Comparison of ENCODE assay signal across 8 mouse cellular contexts in the genomic region with DNA sequence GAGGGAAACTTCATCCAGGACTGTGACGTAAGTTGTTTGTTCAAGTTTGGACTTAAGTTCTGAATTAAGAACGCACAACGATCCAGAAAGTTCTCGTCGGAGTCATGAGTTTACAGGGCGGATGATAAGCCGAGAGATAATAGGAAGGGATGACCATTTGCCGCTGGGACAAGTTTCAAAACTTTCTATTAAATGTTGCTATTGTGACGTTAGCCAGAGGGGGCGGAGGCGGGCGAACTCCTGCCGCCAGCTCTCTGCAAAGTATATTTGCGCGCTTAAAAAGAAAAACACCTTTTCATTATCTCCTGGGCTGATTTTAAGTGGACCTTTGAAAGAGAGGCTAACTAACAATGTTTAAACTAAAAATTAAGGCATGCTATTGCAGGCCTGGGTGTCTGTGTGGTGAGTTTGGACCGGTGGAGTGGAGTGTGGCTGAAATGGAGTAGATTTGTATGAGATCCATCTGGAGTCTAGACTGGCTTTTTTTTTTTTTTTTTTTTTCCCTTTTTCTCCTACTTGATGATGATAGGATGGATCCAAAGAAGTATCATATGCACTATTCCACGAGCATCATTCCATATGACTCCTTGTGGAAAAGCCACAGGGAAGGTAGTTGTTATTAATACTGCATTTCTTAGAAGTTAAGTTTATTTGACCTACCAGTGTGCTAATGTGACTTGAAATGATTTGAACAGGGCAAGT. TPM values are rescaled to one million over a fixed set of nuclear protein-coding genes. Genes with fewer than 3 reads are reported as not detected.
A peak's percentile ranks its signal among the peaks of the same experiment; 100 is the strongest.
DNase-seq lines count a peak whose midpoint lies in the region; ATAC-seq and TF ChIP-seq lines count a peak whose summit lies in the region.

No protein-coding gene starts in this region.

- H3K4me2 ChIP-seq in heart, embryonic 11.5 days, result peak overlapping the region; percentile 69
- H3K4me2 ChIP-seq in lung, embryonic 15.5 days, result peak overlapping the region; percentile 66
- H3K4me2 ChIP-seq in neural tube, embryonic 14.5 days (ENCODE audit: low read depth, low read length), result peak overlapping the region; percentile 75

- no peaks in the 10 kb centered on the region for H3K27me3 ChIP-seq in C2C12 (ENCODE audit: control insufficient read depth, insufficient read depth, insufficient read length)
- no peaks in the 10 kb centered on the region for H3K27me3 ChIP-seq in MEL (ENCODE audit: control insufficient read depth in 1 of 2, insufficient read depth in 2 of 2, low read length in 2 of 2)
- no peaks in the 10 kb centered on the region for H3K27me3 ChIP-seq in heart, embryonic 11.5 days (ENCODE audit: control insufficient read depth, insufficient read depth, low read length)
- H3K27me3 ChIP-seq in lung, embryonic 15.5 days, result no peaks in the 10 kb centered on the region
- H3K27me3 ChIP-seq in neural tube, embryonic 14.5 days (ENCODE audit: control insufficient read depth, insufficient read depth, low read length), result no peaks in the 10 kb centered on the region

- 5% methylated on average over 17 of the region's 17 CpGs for WGBS in heart, embryonic 11.5 days (ENCODE audit: insufficient replicate concordance)
- 1% methylated on average over 17 of the region's 17 CpGs for WGBS in lung, embryonic 15.5 days
- WGBS in neural tube, embryonic 14.5 days, result 3% methylated on average over 17 of the region's 17 CpGs

- no peak; a peak in 1 of 4 replicates for TF ChIP-seq EP300 in MEL (IDR thresholded peaks at IDR 0.05; ENCODE audit: low read depth in 1 of 2, low read length in 2 of 2)

- peaks cover 51% of the 10 kb centered on the region for H3K79me2 ChIP-seq in C2C12 (ENCODE audit: control insufficient read depth, insufficient read depth)
- peaks cover 7% of the 10 kb centered on the region for H3K79me2 ChIP-seq in MEL (ENCODE audit: control insufficient read depth, insufficient read depth, low read length, poor library complexity)

- 0 out of 2 replicates have a peak, but pooled peaks have one; percentile 37 for ATAC-seq in heart, embryonic 11.5 days (replicated peaks; ENCODE audit: insufficient number of reproducible peaks, low FRiP score, low TSS enrichment)
- ATAC-seq in lung, embryonic 15.5 days (ENCODE audit: borderline replicate concordance, extremely low read depth, low FRiP score, low TSS enrichment), result 0 out of 2 replicates have a peak, but pooled peaks have one; percentile 32
- ATAC-seq in neural tube, embryonic 14.5 days (ENCODE audit: low read depth), result peak; percentile 10; the same call in 1 of the 2 replicates

- peak overlapping the region; percentile 67 for H3K9ac ChIP-seq in MEL (ENCODE audit: control insufficient read depth, low read depth, low read length, poor library complexity, severe bottlenecking)
- peak overlapping the region; percentile 83 for H3K9ac ChIP-seq in heart, embryonic 11.5 days (ENCODE audit: low read depth, low read length)
- peak overlapping the region; percentile 85 for H3K9ac ChIP-seq in lung, embryonic 15.5 days
- peak overlapping the region; percentile 68; the same call in 1 of the 2 replicates for H3K9ac ChIP-seq in neural tube, embryonic 14.5 days (replicated peaks; ENCODE audit: low read depth, low read length)

- no peaks in the 10 kb centered on the region for H3K36me3 ChIP-seq in C2C12 (ENCODE audit: control insufficient read depth, insufficient read depth)
- peaks cover 0 to 17% of the 10 kb centered on the region in 2 experiments; a peak in 2 of 4 replicates for H3K36me3 ChIP-seq in MEL (ENCODE audit: control insufficient read depth in 1 of 2, insufficient read depth in 2 of 2, low read length in 2 of 2)
- H3K36me3 ChIP-seq in heart, embryonic 11.5 days (ENCODE audit: control insufficient read depth, insufficient read depth, low read length), result no peaks in the 10 kb centered on the region
- H3K36me3 ChIP-seq in lung, embryonic 15.5 days, result no peaks in the 10 kb centered on the region
- H3K36me3 ChIP-seq in neural tube, embryonic 14.5 days (ENCODE audit: control insufficient read depth, insufficient read depth, low read length), result no peaks in the 10 kb centered on the region

- no peak for TF ChIP-seq POLR2A in MEL (IDR thresholded peaks at IDR 0.05; ENCODE audit: control insufficient read depth in 1 of 2, insufficient read depth in 1 of 2, low read depth in 1 of 2, low read length in 2 of 2, poor library complexity in 1 of 2)

- H3K4me1 ChIP-seq in MEL (ENCODE audit: control insufficient read depth in 1 of 2, insufficient read depth in 2 of 2, low read length in 2 of 2), result peaks cover 5 to 8% of the 10 kb centered on the region in 2 experiments
- H3K4me1 ChIP-seq in heart, embryonic 11.5 days (ENCODE audit: control insufficient read depth, insufficient read depth, low read length), result 0 out of 2 replicates have a peak, but pooled peaks cover 2% of the 10 kb centered on the region
- H3K4me1 ChIP-seq in lung, embryonic 15.5 days, result peaks cover 9% of the 10 kb centered on the region; the same call in 1 of the 2 replicates
- no peaks in the 10 kb centered on the region for H3K4me1 ChIP-seq in neural tube, embryonic 14.5 days (ENCODE audit: control insufficient read depth, insufficient read depth, low read length)

- H3K4me3 ChIP-seq in C2C12 (ENCODE audit: insufficient read depth, poor library complexity, severe bottlenecking) (peak overlapping the region; percentile 78), MEL (ENCODE audit: control insufficient read depth in 1 of 2, insufficient read depth in 1 of 2, low read depth in 2 of 2, low read length in 2 of 2) (peak overlapping the region; percentile 59 to 80)
- H3K4me3 ChIP-seq in heart, embryonic 11.5 days (ENCODE audit: low read depth, low read length), result peak overlapping the region; percentile 67
- peak overlapping the region; percentile 95 for H3K4me3 ChIP-seq in lung, embryonic 15.5 days
- H3K4me3 ChIP-seq in neural tube, embryonic 14.5 days (ENCODE audit: low read depth, low read length), result peak overlapping the region; percentile 72

- peak overlapping the region; percentile 61 for H3ac ChIP-seq in C2C12 (ENCODE audit: control insufficient read depth, insufficient read length, low read depth)

- no peak for TF ChIP-seq RAD21 in MEL (IDR thresholded peaks at IDR 0.05; ENCODE audit: low read depth, low read length)

- peak overlapping the region; percentile 61 for H3K27ac ChIP-seq in MEL (ENCODE audit: control insufficient read depth, low read depth, low read length)
- peak overlapping the region; percentile 36 for H3K27ac ChIP-seq in heart, embryonic 11.5 days (ENCODE audit: low read depth, low read length)
- H3K27ac ChIP-seq in lung, embryonic 15.5 days, result peak overlapping the region; percentile 92
- 0 out of 2 replicates have a peak overlapping the region, but pooled peaks have one; percentile 7 for H3K27ac ChIP-seq in neural tube, embryonic 14.5 days (ENCODE audit: low read depth, low read length)

- no peak for TF ChIP-seq CTCF in C2C12 (IDR thresholded peaks at IDR 0.05; ENCODE audit: control insufficient read depth, insufficient read depth, insufficient read length)
- TF ChIP-seq CTCF in MEL (IDR thresholded peaks at IDR 0.05 in 2 of 3, conservative IDR thresholded peaks at IDR 0.05 in 1 of 3; ENCODE audit: control insufficient read depth in 1 of 3, insufficient read depth in 1 of 3, low read depth in 2 of 3, low read length in 3 of 3, poor library complexity in 1 of 3, severe bottlenecking in 1 of 3), result peak in 2 of 3 experiments; percentile 9 to 27; a peak in 3 of 6 replicates

- no peaks in the 10 kb centered on the region for H3K9me3 ChIP-seq in MEL (replicated peaks; ENCODE audit: insufficient read depth, low read length)
- H3K9me3 ChIP-seq in heart, embryonic 11.5 days (replicated peaks; ENCODE audit: control insufficient read depth, low read length), result no peaks in the 10 kb centered on the region
- no peaks in the 10 kb centered on the region for H3K9me3 ChIP-seq in lung, embryonic 15.5 days
- no peaks in the 10 kb centered on the region for H3K9me3 ChIP-seq in neural tube, embryonic 14.5 days (ENCODE audit: control insufficient read depth, low read length)

- DNase-seq in MEL (ENCODE audit: low read depth, low spot score), result peak; percentile 78
- peak; percentile 66 for DNase-seq in embryo, embryonic 9.5 days (ENCODE audit: extremely low spot score)
- DNase-seq in kidney, adult 8-10 months, result peak; percentile 22 to 54
- DNase-seq in yolk sac, embryonic 10.5 days (ENCODE audit: low spot score), result peak; percentile 62

- H3K79me3 ChIP-seq in C2C12 (ENCODE audit: low read depth), result peaks cover 39% of the 10 kb centered on the region

TF ChIP-seq in C2C12, 6 proteins besides CTCF, POLR2A, EP300 and RAD21 (continues in another document):
- TF ChIP-seq MAX (IDR thresholded peaks at IDR 0.05) (no peak), FOSL1 (IDR thresholded peaks at IDR 0.05; ENCODE audit: insufficient read depth, low read length, poor library complexity, severe bottlenecking) (no peak), USF1 (IDR thresholded peaks at IDR 0.05; ENCODE audit: low read depth) (no peak), MYOD1 (IDR thresholded peaks at IDR 0.05; ENCODE audit: control insufficient read depth, insufficient read length, low read depth) (no peak), CEBPB (IDR thresholded peaks at IDR 0.05; ENCODE audit: low read depth) (no peak)

TF ChIP-seq in MEL, 35 proteins besides CTCF, POLR2A, EP300 and RAD21 (continues in another document):
- TF ChIP-seq GABPA (IDR thresholded peaks at IDR 0.05; ENCODE audit: low read depth, low read length), result no peak
- 0 out of 2 replicates have a peak, but pooled peaks have one; percentile 25 for TF ChIP-seq MAX (IDR thresholded peaks at IDR 0.05; ENCODE audit: low read length)
- no peak for TF ChIP-seq NRF1 (IDR thresholded peaks at IDR 0.05; ENCODE audit: insufficient read depth, low read depth, low read length, poor library complexity, severe bottlenecking)
- TF ChIP-seq MAFK (IDR thresholded peaks at IDR 0.05; ENCODE audit: borderline replicate concordance, low read depth, low read length), result no peak

RNA-seq across cellular contexts. Expression of gene Pi4k2b, which starts 0.9 kb away (rescaled TPM):
- polyA plus RNA-seq in C2C12 (2012; fragmentation: generic; extraction: Trizol) (17.2 TPM), MEL (2012; ENCODE audit: insufficient read depth in 1 of 2, insufficient read length in 2 of 2, low read depth in 1 of 2, low replicate concordance in 2 of 2, missing spikeins in 1 of 2) (10 to 100 TPM in 1 of 2 experiments, not detected in 1; 11.0 TPM)
- 10.4 and 11.3 TPM in 2 replicates for total RNA-seq in MEL (2012; rRNA removed)
- 9.6 and 11.8 TPM in 2 replicates for polyA plus RNA-seq in heart, embryonic 11.5 days (2014; fragmentation: Nextera tagmentation; extraction: Ambion mirVana)
- polyA plus RNA-seq in lung, embryonic 15.5 days (2015; fragmentation: Nextera tagmentation; extraction: Ambion mirVana), result 33.3 and 35.7 TPM in 2 replicates
- polyA plus RNA-seq in neural tube, embryonic 14.5 days (2014; fragmentation: Nextera tagmentation; extraction: Ambion mirVana), result 4.6 and 7.9 TPM in 2 replicates

RNA-seq across cellular contexts. Expression of gene Zcchc4, which starts 32.9 kb away (rescaled TPM):
- polyA plus RNA-seq in C2C12 (2012; fragmentation: generic; extraction: Trizol), result 9.7 TPM
- total RNA-seq in MEL (2012; rRNA removed), result 0.65 and 1.0 TPM in 2 replicates
- under 1 TPM in 1 of 2 experiments, not detected in 1; 0.67 TPM for polyA plus RNA-seq in MEL (2012; ENCODE audit: insufficient read depth in 1 of 2, insufficient read length in 2 of 2, low read depth in 1 of 2, low replicate concordance in 2 of 2, missing spikeins in 1 of 2)
- polyA plus RNA-seq in heart, embryonic 11.5 days (2014; fragmentation: Nextera tagmentation; extraction: Ambion mirVana), result 10.5 and 10.9 TPM in 2 replicates
- polyA plus RNA-seq in lung, embryonic 15.5 days (2015; fragmentation: Nextera tagmentation; extraction: Ambion mirVana), result 13.5 and 15.3 TPM in 2 replicates
- 11.7 and 12.6 TPM in 2 replicates for polyA plus RNA-seq in neural tube, embryonic 14.5 days (2014; fragmentation: Nextera tagmentation; extraction: Ambion mirVana)

Comparison
In these comparisons a context has a peak if more than half of its experiments do, and no peak if none do; other contexts are left out.
1. Peak in every context shown above with its lines: DNase-seq, ATAC-seq, H3K4me3 ChIP-seq and H3K27ac ChIP-seq.
2. H3K27ac ChIP-seq: peak in every context shown above with its lines; median percentile 92 in lung, embryonic 15.5 days; 61 in MEL; 36 in heart, embryonic 11.5 days; 7 in neural tube, embryonic 14.5 days.